Mouse (Mus musculus) retina, postnatal 7 days (tissue): Measurements from ENCODE around the gene Ier5l.
A peak's percentile ranks its signal among the peaks of the same experiment; 100 is the strongest.

ENCODE experiments used
- DNase-seq: peaks from one replicate; pipeline ENCODE4 v3.0.0-alpha.2; 2012; ENCODE audit warnings: low read depth, low spot score

Gene Ier5l

DNA sequence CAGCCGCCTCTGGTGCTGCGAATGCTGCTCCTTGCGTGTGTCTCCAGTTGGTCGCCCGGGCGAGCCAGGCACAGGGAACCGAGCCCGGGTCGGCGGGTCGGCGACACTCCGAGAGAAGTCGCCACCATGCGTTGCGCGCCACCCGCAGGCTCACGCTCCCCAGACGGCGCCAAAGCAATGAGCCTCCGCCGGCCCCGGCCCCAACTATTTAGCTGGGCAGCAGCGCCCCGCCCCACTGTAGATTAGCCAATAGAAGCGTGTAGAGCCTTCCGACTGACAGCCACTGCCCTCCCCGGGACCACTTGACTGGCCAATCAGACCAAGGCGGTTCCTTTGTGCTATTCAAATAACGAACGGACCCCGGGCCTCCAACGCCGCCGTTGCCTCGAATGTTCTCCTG is at the start of gene Ier5l:
Gene Ier5l, minus strand, starts transcription at position 181 of the 400 bp plus-strand sequence.
- DNase-seq, result peak; percentile 81

DNA sequence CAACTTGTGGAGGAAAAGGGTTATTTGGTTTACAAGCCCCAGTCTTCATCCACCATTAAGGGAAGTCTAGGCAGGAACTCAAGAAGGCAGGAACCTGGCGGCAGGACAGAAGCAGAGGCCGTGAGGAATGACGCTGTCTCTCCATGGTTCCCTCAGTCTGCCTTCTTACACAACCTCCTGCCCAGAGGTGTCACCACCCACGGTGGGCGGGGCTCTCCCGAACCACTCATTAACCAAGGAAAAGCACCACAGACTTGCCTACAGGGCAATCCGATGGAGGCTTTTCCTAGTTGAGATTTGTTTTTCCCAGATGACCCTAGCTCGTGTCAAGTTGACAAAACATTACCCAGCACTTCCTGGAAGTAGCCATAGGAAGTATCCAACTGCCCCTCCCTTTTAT is 49.7 kb upstream of the Ier5l start:
- DNase-seq, result no peak

DNA sequence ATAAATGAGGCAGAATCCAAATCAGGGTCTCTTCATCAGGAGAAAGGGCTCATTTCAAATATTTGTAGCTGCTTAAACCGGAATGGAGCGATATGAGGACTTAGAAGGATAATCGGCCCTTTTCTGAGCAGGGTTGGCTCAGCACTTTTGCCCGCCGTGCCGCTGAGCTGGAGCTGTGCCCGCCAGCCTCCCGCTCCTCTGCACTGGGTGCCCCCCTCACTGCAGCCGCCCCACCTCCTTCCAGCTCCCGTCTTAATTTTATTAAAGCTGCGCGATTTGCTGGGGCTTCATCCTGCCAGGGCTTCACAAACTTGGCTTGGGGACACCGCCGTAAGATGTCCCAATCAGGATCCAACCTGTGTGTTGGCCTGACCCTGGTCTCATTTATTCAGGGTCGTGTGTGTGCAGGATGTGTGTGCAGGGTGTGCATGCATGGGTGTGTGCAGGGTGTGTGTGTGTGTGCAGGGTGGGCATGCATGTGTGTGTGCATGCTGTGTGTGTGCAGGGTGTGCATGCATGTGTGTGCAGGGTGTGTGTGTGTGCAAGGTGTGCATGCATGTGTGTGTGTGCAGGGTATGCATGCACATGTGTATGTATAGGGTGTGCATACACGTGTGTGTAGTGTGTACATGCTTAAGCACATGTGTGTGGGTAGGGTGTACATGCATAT is 36.8 kb upstream of the Ier5l start:
- DNase-seq, result peak; percentile 21

DNA sequence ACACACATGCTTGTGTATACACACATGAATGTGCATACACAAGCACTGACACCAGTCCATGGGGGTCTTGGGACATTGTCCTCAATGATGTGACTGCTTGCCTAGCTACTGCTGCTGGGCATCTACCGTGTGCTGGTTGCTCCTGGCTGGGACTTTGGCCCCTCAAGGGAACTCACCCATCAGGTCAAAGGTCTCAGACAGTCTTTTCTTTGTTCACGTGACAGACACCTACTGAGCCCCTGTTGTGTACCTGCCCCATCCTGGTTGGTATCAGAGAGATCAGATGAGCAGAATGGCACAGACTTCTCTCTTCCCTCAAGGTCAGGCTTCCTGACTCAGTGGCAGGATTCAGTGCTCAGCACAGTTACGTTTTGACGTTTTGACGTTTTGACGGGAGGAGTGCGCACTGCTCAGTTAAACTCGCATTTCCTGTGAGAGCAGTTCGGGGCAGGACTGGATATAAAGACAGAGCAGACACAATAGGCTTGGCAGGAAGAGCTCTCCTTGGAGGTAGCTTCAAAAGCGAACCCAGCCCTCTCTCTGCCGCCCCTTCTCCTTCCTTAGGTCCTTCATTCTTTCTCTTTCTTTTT is 33.2 kb upstream of the Ier5l start:
- no peak for DNase-seq

- DNase-seq, result no peak
Measured at GRCm38 (mm10) chr2:30503677-30504621, 29.9 kb upstream of the Ier5l start.

- no peak for DNase-seq
Measured at GRCm38 (mm10) chr2:30501701-30502100, 27.7 kb upstream of the Ier5l start.

DNA sequence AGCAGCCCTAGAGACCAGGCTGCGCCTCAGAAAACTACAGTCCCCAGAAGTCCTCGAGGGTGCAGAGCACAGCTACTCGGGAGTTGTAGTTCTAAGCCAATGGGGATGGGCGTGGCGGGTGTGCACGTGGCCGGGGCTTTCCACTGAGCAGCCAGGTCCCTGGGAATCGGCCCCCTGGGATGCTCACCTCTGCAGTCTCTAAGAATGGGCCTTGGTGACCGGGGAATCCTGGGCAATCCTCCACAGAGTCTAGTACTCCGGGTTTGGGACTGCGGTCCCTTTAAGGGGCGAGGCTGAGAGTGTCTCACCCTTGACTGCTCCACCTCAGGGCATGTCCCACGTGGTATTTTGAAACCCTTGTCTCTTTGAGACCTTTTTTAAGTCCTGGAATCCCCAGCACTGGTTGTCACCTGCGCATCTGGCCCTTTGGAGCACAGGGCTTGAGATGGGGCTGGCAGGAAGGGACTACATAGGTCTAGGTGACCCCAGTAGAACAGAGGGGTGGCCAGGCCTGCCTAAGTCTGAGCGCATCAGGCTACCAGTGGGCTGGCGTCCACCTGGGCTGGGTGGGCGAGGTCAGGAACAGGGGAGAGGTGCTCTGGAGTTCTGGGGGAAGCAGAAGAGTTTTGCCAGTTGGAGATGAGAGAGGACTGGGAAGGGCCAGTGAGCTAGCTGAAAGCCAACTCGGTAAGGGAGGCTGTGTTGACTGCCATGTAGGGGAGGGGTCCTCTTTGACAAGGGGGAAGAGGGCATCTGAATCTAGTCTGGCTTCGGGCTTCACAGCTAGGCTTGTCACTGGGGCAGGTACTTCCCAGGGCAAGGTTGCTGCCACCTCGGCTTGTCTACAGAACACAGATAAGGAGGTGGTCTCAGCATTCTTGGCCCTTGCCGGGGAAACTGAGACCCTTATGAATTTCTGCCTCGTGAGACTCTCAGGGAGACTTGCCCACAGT is 22.2 kb upstream of the Ier5l start:
- no peak for DNase-seq

- DNase-seq, result no peak
Measured at GRCm38 (mm10) chr2:30495000-30495908, 21.2 kb upstream of the Ier5l start.

GRCm38 (mm10) chr2:30490384-30490783 is 16.4 kb upstream of the Ier5l start:
- DNase-seq, result no peak

DNA sequence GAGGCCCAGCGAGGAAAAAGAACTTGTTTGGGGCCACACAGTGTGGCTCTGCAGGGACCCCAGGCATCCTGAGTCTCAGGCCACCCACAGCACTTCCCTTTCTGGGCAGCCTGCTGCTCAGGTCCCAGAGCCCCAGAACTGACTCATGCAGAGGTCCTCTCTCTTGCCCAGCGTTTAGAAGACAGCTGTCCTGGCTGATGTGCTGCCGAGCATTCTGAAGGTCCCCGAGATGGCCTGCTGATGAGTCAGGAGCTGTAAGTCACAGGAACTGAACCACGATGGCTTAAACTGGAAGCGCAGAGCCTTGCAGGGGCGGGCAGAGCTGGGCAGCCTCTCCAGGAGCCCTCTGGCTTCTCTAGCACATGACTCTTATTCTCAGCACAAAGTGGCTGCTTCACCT is 13.6 kb upstream of the Ier5l start:
- DNase-seq, result no peak

- no peak for DNase-seq
Measured at GRCm38 (mm10) chr2:30478526-30478925, 4.5 kb upstream of the Ier5l start.

DNA sequence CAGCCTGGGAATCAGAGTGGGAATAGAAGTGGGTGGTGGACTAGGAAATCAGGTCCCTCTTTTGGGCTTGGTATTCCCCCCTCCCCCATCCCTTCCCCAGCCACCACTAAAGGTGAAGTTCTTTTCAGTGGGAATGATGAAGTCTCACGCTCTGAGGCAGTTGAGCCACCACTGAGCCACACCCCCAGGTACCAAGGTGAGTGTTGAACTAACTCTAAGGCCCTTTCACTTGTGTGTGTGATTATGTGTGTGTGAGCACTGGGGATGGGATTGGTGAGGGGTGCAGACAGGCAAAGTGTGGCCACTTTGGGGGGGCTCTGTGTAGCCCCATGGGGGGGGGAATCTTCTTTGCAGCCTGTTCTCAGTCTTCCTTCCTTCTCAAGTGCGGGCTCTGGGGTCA is 2.2 kb upstream of the Ier5l start:
- no peak for DNase-seq

DNA sequence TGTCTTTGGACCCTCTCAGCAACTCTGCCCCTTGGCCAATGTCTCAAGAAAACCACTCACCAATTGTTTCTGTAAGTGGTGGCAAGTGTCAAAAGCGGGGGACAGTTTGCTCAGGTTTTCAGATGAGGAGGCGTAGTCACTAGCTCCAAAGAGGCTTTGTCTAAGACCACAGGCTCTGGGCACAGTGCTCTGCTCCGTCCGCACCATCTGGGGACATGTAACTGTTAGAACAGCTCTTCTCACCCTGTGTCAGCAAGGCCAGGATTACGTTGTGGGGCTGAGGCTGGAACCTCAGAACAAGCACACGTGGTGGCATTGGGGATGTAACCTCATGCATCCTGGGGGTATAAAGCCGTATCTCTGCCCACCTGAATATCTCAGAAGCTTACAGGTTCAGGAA is 1.4 kb upstream of the Ier5l start:
- no peak for DNase-seq

GRCm38 (mm10) chr2:30474776-30475175 is 757 bp upstream of the Ier5l start:
- DNase-seq, result no peak

DNA sequence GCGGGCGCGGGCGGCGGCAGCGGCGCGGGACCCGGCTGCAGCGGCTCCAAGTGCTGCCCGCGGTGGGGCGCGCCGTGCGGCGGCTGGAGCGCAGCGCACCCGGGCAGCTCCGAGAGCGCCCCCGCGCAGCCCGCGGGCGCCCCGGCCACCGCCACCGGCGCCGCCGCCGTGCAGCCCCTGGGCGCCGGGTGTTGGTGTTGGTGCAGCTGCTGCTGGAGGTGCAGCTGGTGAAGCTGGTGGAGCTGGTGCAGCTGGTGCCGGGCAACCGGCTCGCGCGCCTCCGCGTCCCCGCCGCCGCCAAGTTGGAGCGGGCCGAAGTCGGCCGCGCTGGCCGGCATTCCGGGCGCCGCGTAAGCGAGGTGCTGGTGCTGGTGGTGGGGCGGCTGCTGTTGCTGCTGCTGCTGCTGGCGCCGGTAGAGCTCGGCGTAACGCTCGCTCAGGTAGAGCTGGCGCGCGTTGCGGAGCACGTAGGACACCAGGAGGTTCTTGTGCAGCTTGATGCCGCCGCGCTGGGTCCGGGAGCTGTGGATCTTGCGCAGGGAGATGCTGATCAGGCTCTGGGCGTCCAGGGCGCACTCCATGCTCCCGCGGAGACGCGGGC is 488 bp downstream of the Ier5l start:
- DNase-seq, result no peak

DNA sequence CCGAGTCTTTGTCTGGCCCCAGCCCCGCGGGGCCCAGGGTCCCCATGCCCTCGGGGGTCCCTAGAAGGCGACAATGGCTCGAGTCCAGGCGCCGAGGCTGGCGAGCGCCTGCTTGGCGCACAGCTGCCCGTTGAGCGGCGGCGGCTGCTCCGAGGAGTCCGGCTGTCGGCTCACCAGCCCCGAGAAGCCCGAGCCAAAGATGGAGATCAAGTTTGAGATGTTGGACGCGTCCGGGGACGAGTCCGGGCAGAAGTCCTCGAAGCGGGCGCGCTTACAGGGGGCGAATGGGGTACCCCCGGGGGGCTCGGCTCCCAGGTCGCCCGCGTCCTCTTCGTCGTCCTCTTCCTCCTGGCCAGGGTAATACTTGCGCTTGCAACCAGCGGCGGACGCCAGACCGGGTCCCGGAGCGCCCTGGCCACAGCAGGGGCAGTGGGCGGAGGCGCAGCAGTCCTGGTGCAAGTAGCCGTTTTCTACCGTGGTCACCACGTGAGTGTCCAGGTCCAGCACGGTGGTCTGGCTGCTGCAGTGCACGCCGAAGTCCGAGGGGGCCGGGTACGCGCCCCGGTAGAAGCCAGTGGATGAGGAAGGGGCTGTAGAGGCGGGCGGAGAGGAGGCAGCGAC is 1.2 kb downstream of the Ier5l start:
- DNase-seq, result no peak

- no peak for DNase-seq
Measured at GRCm38 (mm10) chr2:30471795-30472720, 2.0 kb downstream of the Ier5l start.

DNA sequence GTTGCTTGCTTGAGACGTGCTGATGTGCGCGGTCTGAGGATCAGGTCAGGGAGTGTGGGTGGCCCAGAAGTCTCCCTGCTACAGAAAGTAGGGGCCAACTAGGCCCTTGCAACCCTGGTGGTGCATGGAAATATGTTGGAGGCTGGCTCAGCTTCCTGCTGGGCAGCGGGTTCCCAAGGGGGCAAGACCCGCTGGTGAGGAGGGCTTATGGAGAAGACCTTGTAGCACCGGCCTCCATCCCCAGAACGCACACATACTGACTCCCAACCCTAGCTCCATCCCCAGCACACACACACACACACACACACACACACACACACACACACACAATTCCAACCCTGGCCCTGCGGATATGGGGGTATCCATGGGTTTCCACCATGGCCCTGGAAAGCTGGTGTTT is 3.0 kb downstream of the Ier5l start:
- DNase-seq, result no peak
